Mouse (Mus musculus) spleen, postnatal 36 days (tissue): Measurements from ENCODE around the gene Lix1.
"Not testable (repeated sequence)": the region's sequence is repeated elsewhere in the genome, so short reads cannot be mapped to it uniquely, and the experiment has no call there.

ENCODE experiments used
- DNase-seq, 2 experiments: peaks; one replicate each; pipeline ENCODE4 v3.0.0; 2022; ENCODE audit warnings: low spot score in 2 of 2, mixed read lengths in 1 of 2

The Lix1 gene

DNA sequence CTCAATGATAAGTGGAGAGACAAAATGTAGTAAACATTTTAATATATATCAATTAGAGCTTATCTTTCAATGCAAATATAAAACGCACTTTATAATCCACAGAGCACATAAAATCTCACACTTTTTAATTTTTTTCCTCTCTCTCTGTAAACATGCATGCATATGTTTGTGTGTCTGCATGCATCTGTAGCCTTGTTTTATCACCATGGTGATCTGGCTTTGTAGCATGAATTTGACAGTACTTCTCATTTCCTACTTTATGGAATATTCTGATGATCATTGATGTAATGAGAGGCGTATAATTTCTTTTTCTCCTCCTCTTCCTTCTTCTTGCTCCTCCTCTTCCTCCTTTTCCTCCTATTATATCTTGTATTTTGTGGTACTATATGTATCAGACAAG lies 9.7 kb downstream of the Lix1 start:
- no peak for DNase-seq

GRCm38 (mm10) chr17:17414206-17414605 lies 11.7 kb downstream of the Lix1 start:
- DNase-seq, result no peak

DNA sequence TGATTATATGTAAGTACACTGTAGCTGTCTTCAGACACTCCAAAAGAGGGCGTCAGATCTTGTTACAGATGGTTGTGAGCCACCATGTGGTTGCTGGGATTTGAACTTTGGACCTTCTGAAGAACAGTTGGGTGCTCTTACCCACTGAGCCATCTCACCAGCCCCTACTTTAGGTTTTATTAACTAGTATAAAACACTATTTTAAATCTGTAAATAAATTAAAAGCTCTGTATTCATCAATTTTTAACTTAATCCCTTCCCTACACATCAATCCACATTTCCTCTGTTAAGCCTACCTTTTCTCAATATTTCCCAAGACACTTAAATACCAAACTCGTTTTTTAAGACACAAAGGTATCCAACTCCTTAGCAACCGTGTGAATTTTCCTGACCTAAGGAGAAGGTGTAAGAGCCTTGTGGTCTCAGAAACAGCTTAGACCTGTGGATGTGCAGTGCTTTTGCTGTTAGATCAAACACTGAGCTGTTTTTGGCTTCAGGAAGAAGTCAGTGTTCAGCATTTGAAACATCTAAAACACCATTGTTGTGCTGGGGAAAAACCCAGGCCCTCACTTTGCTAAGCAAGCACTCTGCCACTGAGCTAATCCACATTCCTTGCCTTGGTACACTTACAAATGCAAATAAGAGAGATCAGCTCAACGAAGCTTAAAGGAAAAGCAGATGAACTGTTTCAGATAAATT lies 22.3 kb downstream of the Lix1 start:
- no peak for DNase-seq

DNA sequence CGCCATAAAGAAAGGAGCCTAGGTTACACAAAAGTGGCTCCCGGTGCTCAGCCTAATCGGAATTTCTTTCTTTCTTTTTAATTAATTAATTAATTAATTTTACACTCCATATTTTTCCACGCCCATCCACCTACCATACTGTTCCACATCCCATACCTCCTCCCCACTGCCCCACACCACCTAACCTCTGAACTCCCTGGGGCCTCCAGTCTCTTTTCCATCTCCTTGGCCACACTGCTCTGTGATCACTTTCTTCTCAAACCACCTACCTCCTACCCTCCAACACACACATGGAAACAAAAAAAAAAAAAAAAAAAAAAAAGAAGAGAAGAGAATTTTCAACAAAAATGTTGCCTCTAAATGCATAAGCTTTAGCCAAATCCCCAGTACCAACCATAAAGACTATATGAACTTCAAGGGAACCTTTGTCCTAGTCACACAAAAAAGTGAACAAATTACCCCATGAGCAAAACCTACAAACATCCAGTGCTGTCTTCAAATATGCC lies 22.9 kb downstream of the Lix1 start:
- DNase-seq, result no peak

DNA sequence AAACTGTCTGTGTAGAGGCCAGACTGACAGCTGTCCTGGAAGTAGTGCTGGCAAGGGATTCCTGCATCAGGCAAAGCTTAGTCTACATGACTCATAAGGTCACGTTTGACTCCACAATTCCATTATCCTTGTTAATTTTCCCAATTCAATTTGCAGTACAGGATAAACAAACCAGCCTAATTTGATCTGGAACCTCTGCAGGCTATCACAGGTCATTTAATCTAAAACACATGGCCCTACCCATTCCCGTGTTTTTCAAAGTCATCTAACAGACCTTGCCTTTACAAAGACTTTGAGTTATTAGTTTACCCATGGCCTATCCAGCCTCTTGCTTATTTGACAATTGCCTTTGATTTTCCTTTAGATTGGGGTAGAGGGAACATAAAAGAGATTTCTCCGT lies 23.4 kb downstream of the Lix1 start:
- DNase-seq, result no peak

- DNase-seq, result no peak
Measured at GRCm38 (mm10) chr17:17428888-17429287, 26.4 kb downstream of the Lix1 start.

- no peak for DNase-seq
Measured at GRCm38 (mm10) chr17:17433679-17434078, 31.2 kb downstream of the Lix1 start.

DNA sequence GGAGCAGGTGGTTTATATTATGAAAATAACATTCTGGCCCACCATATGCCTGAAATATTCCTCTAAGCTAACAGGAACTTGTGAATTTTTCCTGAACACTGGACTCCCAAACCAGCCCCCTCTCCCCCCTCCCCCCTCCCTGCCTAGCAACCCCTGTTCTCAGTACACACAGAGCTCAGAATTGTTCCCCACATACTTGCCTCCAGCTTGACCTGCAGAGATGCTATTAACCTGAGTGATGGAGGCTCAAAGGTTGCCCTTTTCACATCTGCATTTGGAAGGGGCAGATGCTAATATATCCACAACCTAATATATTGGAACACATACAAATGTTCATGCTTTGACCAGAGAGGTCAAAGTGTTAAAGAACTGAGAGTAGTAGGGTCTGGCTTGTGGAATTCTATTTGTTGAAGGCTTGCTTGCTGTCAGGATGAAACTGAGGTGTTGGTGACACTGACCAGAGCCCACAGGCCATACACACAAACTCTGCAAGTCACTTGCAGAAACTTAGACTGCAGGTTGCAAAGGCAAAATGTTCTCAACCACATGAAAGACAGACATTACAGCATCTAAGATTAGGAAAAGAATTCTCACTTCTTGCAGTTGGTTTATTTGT lies 36.2 kb downstream of the Lix1 start:
- DNase-seq, result no peak

DNA sequence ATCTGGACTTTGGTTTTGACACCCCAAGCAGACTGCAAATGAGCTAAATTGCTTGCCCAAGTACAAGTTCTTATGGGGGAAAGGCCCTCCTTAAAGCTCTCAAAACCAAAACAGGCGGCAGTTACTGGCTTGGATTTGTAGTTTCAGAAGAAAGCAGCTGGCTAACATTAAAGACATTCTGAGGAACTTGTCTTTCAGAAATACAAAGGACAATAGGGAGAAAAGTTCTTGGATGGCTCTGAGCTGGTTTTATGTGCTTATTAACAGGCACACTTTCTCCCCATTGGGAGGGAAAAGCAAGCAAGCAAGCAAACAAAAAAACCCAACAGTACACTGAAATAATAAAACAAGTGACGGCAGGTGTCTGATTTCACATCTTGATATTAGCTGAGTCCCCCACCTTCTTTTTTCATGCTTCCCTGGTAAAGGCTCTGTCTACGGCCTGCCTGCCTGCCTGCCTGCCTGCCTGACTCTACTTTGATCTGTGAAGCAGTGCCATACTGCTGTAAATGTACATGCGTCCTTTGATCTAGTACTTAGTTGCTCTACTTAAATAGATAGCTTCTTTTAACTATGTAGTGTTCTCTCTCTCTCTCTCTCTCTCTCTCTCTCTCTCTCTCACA lies 39.5 kb downstream of the Lix1 start:
- DNase-seq, result no peak

DNA sequence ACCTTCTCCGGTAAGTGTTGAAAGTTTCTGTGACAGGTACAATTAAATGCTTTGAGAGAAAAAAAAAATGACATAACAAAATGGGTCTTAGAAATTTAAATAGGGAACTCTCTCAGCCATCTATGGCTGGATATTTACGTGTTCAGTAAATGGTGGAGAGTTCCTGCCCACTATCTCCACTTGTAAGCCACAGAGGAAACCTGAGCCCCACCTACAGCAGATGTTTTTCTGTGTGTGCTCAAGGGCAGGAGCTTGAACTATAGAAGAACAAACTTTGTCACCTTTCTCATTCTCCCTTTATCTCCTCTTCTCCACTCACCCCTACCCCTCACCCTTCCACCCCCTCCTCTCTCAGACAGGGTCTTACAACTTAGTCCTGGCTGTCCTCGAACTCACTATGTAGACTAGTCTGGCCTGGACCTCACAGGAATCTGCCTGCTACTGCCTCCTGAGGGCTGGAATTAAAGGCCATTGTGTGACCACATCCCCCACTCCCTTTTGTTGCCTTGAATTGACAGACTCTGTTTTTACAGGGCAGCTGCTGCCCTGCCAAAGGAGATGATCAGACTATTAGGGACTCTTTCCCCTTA lies 41.9 kb downstream of the Lix1 start:
- no peak for DNase-seq

DNA sequence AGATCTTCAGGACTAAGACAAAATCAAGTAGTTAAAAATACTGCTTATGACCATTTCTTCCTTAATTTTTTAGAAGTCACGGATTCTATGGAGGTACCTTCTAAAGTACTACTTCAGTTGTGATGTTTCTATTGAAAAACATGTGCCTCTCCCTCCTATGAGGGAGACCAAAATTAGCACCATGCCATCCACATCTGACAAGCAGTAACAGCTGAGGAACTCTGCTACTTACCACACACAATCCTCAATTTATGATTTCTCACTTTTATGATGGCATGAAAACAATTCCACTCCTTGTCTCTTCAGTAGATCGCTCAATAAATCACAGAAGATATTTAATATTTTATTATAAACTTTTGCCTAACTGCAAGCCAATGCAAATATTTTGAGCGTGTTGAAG lies 44.2 kb downstream of the Lix1 start:
- DNase-seq, result no peak

DNA sequence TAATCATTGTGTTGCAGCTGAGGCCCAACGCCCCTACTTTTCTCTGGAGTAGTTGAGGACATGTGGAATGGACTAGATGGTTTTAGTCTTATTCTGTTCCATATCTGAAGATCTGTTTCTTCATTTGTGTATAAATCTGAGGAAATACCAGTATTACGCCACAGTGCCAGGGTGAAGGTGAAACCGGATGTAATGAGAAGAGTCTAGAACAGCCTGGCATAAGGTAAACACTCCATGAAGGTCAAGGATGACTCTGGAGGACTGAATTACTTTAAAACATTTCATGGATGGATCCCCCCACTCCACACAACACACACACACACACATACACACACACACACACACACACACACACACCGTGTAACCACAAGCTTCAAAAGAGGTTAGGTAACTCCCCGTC lies 45.3 kb downstream of the Lix1 start:
- DNase-seq, result no peak

DNA sequence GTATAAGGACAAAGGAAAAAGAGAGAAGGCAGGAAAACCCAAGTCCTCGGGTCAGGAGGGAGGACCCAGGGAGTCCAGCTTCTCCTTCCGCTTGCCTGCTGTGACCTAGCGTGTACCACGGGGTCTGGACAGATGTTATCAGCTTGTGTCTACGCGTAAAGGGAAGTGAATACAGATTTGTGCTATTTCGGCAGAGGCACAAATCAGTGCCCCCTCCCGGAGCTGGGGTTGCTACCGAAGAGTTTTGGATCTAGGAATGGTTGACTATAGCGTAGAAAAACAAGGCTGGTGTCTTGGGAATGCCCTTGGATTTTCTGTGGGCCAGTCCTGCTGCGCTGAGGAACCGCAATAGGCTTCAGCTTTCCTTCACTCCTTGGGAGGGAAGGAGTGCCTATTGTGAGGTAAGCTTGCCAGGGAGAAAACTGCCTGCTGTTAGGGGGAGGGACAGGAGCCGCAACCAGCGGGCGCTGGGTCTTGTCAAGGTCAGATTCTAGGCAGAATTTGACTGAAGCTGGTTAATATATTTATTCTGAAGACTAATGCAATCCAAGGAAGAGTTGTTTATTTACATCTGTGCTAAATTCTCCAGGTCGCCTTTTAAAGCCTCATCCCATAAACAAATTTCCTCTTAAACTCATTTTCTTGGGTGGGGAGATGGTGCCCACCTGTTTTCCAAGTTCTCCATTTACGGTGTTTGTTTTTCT lies 46.4 kb downstream of the Lix1 start:
- peak; percentile 20 to 24 for DNase-seq

DNA sequence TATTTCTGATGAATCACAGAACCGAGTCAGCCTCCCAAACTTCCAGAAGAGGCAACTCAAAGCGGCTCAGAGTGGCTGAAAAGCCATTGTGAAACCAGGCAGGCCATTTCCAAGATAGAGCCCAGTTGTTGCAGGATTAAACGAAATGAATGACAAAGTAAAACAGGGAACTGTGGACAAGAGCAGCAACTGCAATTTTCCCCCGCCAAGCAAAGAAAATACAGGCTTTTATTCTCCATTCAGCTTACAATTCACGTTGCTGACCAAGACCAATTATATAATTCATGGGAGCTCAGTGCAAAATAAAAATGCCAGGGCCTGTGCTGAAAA lies 46.9 kb downstream of the Lix1 start:
- no peak for DNase-seq

DNA sequence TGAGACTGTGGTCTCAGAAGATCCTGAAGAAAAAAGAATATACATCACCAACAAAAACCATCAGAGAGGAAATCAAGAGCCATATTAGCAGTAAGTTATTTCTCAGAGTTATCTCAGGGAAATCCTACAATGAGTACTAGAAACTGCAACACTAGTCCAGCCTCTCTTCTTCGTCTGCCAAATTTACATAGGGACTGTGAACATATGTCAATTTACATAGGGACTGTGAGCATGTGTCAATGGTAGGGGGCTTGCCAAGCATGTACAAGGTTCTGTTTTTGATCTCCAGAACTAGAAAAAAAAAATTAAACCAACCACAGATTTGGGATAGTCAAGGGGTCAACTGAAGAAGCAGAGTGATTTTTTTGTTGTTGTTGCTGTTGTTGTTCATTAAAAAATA lies 48.6 kb downstream of the Lix1 start:
- DNase-seq, result no peak

DNA sequence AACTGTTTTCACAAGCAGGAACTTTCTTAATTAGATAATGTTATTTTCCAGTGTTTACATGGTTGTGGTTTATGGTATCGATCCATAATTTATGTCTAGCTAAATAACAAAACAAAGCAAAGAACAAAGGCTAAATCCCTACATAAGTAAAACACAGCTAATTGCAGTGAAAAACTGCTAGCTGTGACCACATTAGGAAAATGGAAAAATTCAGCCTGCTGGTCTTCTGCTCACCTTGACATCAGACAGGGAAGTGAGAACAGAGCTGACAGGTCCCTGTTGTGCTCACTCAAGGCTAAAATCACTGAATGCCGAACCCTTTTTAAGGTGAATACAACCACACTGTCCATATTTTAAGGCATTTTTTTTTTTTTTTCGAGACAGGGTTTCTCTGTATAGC lies 50.1 kb downstream of the Lix1 start:
- no peak for DNase-seq

DNA sequence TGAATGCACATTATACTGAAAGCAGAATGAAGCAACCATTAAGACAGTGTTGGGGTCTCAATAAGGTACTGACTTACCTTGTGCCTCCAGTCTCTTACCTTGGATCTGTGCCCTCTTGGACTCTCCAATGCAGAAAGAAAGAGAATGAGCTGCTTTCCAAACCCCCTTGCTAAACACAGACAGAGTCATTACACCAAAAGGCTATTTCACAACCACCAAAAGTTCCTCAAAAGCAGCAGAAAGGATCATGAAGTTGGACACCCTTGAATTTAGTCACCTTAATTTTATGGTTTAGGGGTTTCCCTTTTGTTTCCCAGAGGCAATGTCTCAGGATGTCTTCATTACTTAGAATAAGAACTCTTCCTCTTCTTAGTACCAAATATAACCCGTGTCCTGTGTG lies 52.1 kb downstream of the Lix1 start:
- no peak for DNase-seq

DNA sequence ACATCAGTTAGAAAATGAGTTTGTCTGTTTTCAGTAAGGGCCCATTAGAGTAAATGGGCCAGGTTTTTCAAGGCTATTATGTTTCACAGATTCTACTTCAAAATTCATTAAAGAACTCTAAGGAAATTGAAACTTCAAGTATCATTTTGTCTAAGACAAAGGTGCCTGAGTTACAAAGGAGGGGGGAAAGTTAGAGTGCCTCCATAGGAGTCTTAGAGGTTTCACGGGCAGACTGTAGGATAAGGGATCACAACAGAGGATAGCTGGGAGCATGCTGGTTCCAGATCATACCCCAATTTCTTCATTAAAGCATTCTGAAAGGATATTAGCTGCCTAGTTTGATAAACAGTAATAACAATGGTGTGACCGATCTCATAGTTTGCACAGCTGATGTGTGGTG lies 83.3 kb downstream of the Lix1 start:
- no peak for DNase-seq

DNA sequence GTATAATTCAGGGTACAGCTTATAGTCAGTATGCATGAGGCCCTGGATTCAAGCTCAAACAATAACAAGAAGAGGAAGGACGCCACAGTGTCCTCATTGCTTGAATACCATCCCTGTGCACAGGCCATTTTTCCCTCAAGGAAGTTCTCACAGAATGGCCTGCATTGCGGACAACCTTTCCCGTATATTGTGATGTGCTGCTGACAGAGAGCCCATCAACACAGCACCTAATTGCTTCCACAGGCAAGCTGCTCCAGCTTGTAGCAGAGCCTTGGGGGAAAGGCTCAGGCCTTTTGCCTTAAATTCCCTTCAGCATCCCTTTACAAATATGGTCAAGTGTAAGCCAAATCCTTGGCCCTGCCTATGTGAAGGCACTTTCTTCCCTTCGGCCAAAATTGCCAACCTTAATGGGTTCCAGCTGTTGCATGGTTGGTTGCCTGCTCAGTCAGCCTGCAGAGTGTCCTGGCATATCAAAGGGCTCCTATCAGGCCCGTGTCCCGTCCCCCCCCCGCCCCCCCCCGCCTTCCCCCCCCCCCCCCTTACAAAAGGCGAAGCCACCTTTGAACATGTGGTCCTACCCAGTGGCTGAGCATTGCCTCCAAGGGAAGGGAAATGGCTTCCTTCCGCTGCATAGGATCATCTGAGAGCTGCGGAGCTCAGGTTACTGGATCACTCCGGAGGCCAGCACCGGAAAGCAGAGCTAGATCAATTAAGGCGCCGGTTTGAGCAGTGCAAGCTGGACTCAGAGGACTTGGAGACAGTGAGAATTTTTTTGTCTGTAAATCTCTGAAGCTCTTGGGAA lies 88.5 kb downstream of the Lix1 start:
- DNase-seq, result no peak

- no peak for DNase-seq
Measured at GRCm38 (mm10) chr17:17491622-17492001, 89.1 kb downstream of the Lix1 start.

- DNase-seq, result no peak
Measured at GRCm38 (mm10) chr17:17492116-17492515, 89.6 kb downstream of the Lix1 start.

- not testable (repeated sequence) for DNase-seq
Measured at GRCm38 (mm10) chr17:17496234-17496633, 93.8 kb downstream of the Lix1 start.
